Mouse (Mus musculus): ENCODE results near the gene Enam.

DNA sequence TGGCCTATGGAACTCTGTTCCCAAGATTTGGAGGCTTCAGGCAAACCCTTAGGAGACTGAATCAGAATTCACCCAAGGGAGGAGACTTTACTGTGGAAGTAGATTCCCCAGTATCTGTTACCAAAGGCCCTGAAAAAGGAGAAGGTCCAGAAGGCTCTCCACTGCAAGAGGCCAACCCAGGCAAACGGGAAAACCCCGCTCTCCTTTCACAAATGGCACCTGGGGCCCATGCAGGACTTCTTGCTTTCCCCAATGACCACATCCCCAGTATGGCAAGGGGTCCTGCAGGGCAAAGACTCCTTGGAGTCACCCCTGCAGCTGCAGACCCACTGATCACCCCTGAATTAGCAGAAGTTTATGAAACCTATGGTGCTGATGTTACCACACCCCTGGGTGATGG lies 20.3 kb upstream of the Enam start:
- no peak for TF ChIP-seq CTCF (IDR thresholded peaks at IDR 0.05; ENCODE audit: control insufficient read depth, insufficient read depth, low read length)
- TF ChIP-seq POLR2A (IDR thresholded peaks at IDR 0.05; ENCODE audit: borderline replicate concordance, control insufficient read depth, low read depth, low read length) = no peak
